Mouse (Mus musculus) lung, adult 2 months (tissue): Measurements from ENCODE around the gene Lypd4.

Source experiments
- CTCF ChIP-seq: fragments of 200-500 bp; IDR thresholded peaks from 2 replicates; pipeline ENCODE4 v1.5.1; 2011; ENCODE audit warnings: mild to moderate bottlenecking, low read length, control low read depth; ENCODE audit not compliant: insufficient read depth
- POLR2A ChIP-seq: fragments of 200-500 bp; IDR thresholded peaks from 2 replicates; pipeline ENCODE4 v1.6.1; 2011; ENCODE audit warnings: low read depth, mild to moderate bottlenecking, control low read depth, low read length, borderline replicate concordance; ENCODE audit errors: extremely low read depth

DNA sequence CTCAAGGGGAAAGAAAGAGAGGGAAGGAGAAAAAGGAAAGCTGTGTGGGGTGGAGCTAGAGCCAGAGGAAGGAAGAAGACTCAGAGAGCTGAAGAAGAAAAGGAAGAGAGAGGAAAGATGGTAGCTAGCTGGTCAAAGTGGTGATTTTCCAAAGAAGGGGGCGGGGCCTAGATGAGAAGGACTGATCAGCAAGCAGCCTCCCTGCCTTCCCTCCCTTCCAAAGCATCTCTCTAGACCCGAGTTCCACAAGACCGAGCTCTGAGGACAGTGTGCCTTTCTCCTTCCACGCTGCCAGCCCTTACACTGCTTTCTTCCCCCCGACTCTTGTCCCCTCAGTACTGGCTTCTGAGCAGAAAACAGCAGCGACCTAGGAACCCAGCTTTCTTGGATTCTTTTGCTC is 5.6 kb downstream of the Lypd4 start:
- no peak for TF ChIP-seq CTCF
- no peak for TF ChIP-seq POLR2A
